Mouse (Mus musculus): ENCODE results near the gene Tbx5. TPM values are rescaled to one million over a fixed set of nuclear protein-coding genes. Genes with fewer than 3 reads are reported as not detected.
A peak's percentile ranks its signal among the peaks of the same experiment; 100 is the strongest.

The Tbx5 gene
- polyA plus RNA-seq, 1 experiment = 0.06 TPM

DNA sequence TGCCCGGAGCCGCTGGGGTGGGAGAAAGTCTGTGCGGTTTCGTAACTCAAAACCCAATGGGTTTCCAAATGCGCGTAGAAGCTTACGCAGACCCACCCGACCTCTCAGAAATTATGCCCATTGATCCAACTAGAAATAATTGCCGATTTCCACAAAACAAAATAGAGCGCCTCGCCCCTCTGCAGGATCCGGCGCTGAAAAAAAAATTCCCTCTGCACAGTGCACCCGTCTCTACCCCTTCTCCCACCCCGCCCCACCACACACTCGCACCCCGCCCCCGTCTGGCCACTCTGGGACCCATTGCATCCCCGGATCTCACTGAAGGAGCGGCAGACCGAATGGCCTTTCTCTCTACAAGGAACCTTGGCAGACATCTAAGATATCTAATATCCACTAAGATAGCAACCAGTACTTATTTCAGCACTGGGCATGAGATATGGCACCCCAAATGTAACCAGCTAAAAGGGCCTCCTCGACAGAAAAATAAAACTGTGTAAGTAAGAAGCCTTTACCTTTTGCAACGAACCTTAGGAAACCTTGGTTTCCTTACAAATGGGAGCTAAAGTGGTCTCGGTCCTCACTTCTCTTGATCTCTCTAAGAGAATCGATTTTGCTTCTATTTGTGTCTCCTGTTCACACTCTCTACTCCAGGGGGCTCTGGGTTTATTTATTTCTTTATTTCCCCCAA is 533 bp upstream of the Tbx5 start:
- H3K36me3 ChIP-seq (replicated peaks; ENCODE audit: low read length) = no peaks in the 10 kb centered on the region
- TF ChIP-seq FLI1 (IDR thresholded peaks at IDR 0.05; ENCODE audit: low read length) (no peak), GATA1 (IDR thresholded peaks at IDR 0.05; ENCODE audit: borderline replicate concordance, low read length) (no peak)
- peak overlapping the region; percentile 91 for H3K4me3 ChIP-seq (replicated peaks)
- H3K27me3 ChIP-seq (replicated peaks) = peaks cover 94% of the 10 kb centered on the region
- peaks cover 22% of the 10 kb centered on the region for H3K4me1 ChIP-seq
- no peaks in the 10 kb centered on the region for H3K9me3 ChIP-seq

DNA sequence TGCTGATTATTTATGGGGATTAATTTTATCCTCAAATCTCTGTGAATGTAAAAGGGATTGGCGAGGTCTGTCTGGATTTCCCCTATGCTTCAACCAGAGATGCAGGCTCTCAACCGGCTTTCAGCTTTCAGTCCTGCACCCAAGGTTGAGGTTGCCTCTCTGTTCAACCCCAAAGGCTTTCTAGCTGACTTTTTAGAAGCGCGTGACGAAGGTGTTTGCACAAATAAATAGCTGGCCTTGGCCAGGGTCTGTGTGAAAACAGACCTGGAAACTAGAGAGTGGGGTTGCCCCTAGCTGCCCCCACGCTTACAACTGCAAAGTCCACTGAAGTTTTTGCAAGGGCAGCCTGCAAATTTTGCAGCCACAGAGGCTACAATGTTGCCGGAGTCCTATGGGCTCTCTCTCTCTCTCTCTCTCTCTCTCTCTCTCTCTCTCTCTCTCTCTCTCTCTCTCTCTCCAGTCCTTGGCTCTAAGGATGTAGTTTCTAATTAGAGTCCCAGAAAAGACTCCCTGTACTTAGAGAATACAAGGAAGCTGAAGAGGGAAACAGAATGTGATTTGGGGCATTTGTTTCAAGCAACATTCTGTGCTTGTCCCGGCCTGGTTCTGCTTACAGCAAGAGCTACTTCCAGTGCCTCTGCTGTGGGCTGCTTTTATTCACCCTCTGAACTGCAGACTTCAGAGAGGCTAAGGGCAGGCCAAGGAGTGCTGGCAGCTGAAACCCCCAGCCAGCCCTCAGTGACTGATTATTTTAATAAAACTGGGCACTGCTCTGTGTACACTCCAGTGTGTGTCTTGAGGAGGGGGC is 959 bp downstream of the Tbx5 start:
- H3K36me3 ChIP-seq (replicated peaks; ENCODE audit: low read length) = no peaks in the 10 kb centered on the region
- H3K27me3 ChIP-seq (replicated peaks) = peaks cover 97% of the 10 kb centered on the region
- TF ChIP-seq FLI1 (IDR thresholded peaks at IDR 0.05; ENCODE audit: low read length) = no peak
- TF ChIP-seq GATA1 (IDR thresholded peaks at IDR 0.05; ENCODE audit: borderline replicate concordance, low read length) = no peak
- no peak overlapping the region for H3K4me3 ChIP-seq (replicated peaks)
- H3K4me1 ChIP-seq = peaks cover 26% of the 10 kb centered on the region
- H3K9me3 ChIP-seq = no peaks in the 10 kb centered on the region

DNA sequence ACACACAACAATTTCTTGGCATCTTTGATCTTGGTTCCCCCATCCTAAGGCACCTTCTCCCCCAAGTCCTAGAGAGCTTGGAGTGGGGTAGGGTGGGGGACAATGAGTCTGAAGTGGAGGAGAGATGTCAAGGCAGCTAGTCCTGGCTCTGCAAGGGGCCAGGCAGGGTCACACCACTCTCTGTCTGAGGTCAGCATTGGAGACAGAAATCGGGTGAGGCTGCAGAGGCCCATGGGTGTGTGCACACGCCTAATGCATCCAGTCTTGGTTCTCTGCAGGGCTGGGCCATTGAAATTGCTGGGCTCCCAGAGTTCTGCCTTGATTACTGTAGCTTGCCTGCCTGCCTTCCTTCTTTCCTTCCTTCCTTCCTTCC is 1.5 kb downstream of the Tbx5 start:
- TF ChIP-seq FLI1 (IDR thresholded peaks at IDR 0.05; ENCODE audit: low read length) (no peak), GATA1 (IDR thresholded peaks at IDR 0.05; ENCODE audit: borderline replicate concordance, low read length) (no peak)
- H3K4me1 ChIP-seq = peaks cover 27% of the 10 kb centered on the region
- H3K27me3 ChIP-seq (replicated peaks) = peaks cover 97% of the 10 kb centered on the region
- H3K4me3 ChIP-seq (replicated peaks) = no peak overlapping the region
- H3K36me3 ChIP-seq (replicated peaks; ENCODE audit: low read length) = no peaks in the 10 kb centered on the region
- H3K9me3 ChIP-seq = no peaks in the 10 kb centered on the region

DNA sequence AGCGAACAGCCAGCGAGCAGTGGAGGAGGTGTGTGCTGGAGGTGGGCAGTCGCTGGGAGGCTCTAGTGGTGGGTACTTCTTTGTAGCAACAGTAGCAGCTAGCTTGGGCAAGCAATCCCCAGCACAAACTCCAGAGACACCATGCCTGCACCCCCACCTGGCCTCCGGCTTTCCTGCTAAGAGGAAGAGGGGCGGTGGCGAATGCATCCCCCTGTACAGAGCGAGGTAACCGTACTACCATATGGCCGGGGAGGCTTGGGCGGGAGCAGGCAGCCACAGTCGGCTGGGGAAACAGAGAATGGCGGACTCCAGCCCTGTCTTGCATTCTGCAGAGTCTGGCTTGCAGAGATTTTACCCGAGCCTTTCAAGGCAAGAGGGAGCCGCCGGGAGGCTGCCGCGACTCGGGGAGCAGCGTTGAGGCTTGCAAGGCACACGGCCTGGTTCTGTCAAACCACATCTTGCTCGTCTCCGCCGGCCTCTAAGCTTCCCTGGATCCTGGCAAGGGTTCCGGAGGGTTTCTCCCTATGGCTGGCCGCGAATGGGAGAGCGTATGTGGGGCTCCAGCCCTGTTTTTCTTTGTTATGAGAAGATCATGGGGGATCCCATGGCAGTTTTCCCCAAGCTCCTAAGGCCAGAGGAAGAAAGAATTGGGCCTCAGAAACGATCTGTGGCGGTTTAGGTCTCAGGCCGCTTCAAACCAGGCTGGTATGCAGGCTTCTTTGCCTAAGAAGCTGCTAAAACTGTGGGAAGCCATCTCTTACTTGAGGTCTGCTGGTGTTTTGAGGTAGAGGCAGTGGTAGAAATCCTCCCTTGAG is 2.8 kb downstream of the Tbx5 start:
- Histone ChIP-seq H3K27me3 (replicated peaks) (peaks cover 97% of the 10 kb centered on the region), H3K9me3 (no peaks in the 10 kb centered on the region), H3K4me1 (peaks cover 40% of the 10 kb centered on the region), H3K4me3 (replicated peaks) (no peak overlapping the region), H3K36me3 (replicated peaks; ENCODE audit: low read length) (no peaks in the 10 kb centered on the region)
- no peak for TF ChIP-seq GATA1 (IDR thresholded peaks at IDR 0.05; ENCODE audit: borderline replicate concordance, low read length)
- no peak for TF ChIP-seq FLI1 (IDR thresholded peaks at IDR 0.05; ENCODE audit: low read length)

DNA sequence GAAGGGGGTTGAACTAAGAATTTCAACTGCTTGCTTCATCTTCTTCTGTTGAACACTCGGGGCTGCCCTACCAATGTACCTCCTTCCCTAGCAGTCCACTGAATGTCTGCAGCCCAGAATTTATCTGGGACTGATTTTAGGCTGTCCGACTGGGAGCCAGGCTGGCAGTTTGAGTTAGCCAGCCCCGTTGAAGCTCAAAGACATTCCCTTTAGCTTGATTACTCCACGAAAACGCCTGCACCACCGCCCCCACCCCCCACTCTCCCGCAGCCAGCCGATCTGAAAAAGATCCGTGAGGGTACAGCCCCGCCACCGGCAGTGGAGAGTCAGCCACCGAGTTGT is 3.4 kb downstream of the Tbx5 start:
- TF ChIP-seq FLI1 (IDR thresholded peaks at IDR 0.05; ENCODE audit: low read length) (no peak), GATA1 (IDR thresholded peaks at IDR 0.05; ENCODE audit: borderline replicate concordance, low read length) (no peak)
- Histone ChIP-seq H3K4me1 (peaks cover 42% of the 10 kb centered on the region), H3K36me3 (replicated peaks; ENCODE audit: low read length) (no peaks in the 10 kb centered on the region), H3K4me3 (replicated peaks) (no peak overlapping the region), H3K27me3 (replicated peaks) (peaks cover 97% of the 10 kb centered on the region), H3K9me3 (no peaks in the 10 kb centered on the region)

DNA sequence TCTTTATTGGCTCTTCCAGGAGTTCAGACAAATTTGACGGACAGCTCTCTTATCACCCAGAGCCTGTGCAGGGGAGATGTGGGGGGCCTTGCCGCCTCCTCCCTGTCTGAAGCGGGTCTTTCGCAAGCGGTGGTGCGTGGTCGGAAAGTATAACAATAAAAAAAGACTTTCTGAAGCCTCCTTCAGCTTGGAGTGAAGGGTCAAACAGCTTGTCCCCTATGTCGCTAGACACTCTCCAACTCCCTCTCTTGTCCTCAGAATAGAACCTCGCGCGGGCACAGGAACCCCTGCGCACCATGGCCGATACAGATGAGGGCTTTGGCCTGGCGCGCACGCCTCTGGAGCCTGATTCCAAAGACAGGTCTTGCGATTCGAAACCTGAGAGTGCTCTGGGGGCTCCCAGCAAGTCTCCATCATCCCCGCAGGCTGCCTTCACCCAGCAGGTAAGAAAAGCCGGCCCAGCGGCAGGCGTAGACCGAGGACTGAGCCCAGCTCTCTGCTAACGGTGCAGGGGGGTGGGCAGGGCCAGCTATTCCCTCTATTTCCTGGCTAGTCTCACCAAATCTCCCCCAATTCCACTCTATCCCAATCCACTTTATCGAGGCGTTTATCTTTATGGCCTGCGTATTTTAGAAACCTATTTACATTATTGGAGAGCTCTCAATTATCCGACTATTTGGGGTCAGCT is 4.3 kb downstream of the Tbx5 start:
- H3K4me1 ChIP-seq = peaks cover 33% of the 10 kb centered on the region
- H3K36me3 ChIP-seq (replicated peaks; ENCODE audit: low read length) = no peaks in the 10 kb centered on the region
- H3K4me3 ChIP-seq (replicated peaks) = peak overlapping the region; percentile 40
- H3K27me3 ChIP-seq (replicated peaks) = peaks cover 94% of the 10 kb centered on the region
- H3K9me3 ChIP-seq = no peaks in the 10 kb centered on the region
- TF ChIP-seq FLI1 (IDR thresholded peaks at IDR 0.05; ENCODE audit: low read length) = no peak
- TF ChIP-seq GATA1 (IDR thresholded peaks at IDR 0.05; ENCODE audit: borderline replicate concordance, low read length) = no peak

DNA sequence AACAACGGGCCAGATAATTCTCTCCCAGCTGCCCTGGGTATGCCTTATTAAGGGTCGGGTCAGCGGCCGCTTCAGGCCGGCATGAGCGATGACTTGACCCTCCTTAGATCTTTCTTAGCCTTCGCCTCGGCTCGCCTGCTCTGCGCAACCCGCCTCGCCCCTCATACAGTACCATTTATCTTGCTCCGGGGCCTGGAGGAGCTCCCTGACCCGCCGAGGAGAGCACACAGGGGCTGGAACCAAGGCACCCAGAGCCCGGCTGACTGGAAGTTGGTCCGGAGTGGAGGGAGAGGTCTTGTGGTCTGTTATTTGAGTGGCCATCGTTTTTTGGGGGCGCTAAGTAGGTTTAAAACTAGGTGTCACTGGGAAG is 4.8 kb downstream of the Tbx5 start:
- peaks cover 94% of the 10 kb centered on the region for H3K27me3 ChIP-seq (replicated peaks)
- TF ChIP-seq GATA1 (IDR thresholded peaks at IDR 0.05; ENCODE audit: borderline replicate concordance, low read length) (no peak), FLI1 (IDR thresholded peaks at IDR 0.05; ENCODE audit: low read length) (no peak)
- no peaks in the 10 kb centered on the region for H3K36me3 ChIP-seq (replicated peaks; ENCODE audit: low read length)
- H3K4me3 ChIP-seq (replicated peaks) = no peak overlapping the region
- no peaks in the 10 kb centered on the region for H3K9me3 ChIP-seq
- peaks cover 31% of the 10 kb centered on the region for H3K4me1 ChIP-seq

DNA sequence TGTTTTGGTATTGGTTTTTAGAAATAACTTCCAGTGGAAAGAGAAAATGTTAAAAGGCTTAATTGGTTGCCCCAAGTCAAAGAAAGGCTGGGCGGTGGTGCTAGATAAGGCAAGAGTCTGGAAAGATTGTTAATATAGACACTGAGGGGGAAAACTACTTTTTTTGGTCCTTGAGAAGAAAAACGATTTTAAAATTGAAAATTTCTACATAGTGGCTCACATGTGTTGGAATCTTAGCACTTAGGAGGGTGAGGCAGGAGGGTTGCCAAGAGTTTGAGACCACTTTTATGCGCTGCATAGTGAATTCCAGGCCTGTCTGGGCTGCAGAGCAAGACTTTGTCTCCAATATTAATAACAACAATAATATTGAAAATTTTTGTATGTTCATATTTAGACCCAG is 5.4 kb downstream of the Tbx5 start:
- H3K9me3 ChIP-seq = no peaks in the 10 kb centered on the region
- no peak overlapping the region for H3K4me3 ChIP-seq (replicated peaks)
- TF ChIP-seq GATA1 (IDR thresholded peaks at IDR 0.05; ENCODE audit: borderline replicate concordance, low read length) = no peak
- no peak for TF ChIP-seq FLI1 (IDR thresholded peaks at IDR 0.05; ENCODE audit: low read length)
- H3K36me3 ChIP-seq (replicated peaks; ENCODE audit: low read length) = no peaks in the 10 kb centered on the region
- peaks cover 94% of the 10 kb centered on the region for H3K27me3 ChIP-seq (replicated peaks)
- H3K4me1 ChIP-seq = peaks cover 31% of the 10 kb centered on the region

DNA sequence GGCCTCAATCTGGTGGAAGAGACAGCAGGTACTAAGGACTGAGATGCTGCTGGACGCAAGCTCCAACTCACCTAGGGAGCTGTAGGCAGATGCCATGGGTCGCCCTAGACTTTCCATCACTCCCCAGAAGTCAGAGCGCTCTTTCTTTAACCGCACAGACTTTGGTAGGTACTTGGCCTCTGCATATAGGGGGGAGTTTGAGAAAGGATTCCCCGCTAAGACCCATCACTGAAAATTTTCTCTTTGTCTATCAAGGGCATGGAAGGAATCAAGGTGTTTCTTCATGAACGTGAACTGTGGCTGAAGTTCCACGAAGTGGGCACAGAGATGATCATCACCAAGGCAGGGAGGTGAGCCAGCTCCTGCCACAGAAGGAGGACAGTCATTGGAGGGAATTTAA is 6.0 kb downstream of the Tbx5 start:
- Histone ChIP-seq H3K36me3 (replicated peaks; ENCODE audit: low read length) (no peaks in the 10 kb centered on the region), H3K4me1 (peaks cover 31% of the 10 kb centered on the region), H3K9me3 (no peaks in the 10 kb centered on the region), H3K27me3 (replicated peaks) (peaks cover 94% of the 10 kb centered on the region), H3K4me3 (replicated peaks) (no peak overlapping the region)
- no peak for TF ChIP-seq GATA1 (IDR thresholded peaks at IDR 0.05; ENCODE audit: borderline replicate concordance, low read length)
- TF ChIP-seq FLI1 (IDR thresholded peaks at IDR 0.05; ENCODE audit: low read length) = no peak
